Mouse (Mus musculus) C2C12 (cell line): ENCODE measurements around the gene Sell.

Experiments used
- CEBPB ChIP-seq: IDR thresholded peaks from one replicate; pipeline ENCODE4 v1.6.1; 2011; ENCODE audit warnings: low read depth, mild to moderate bottlenecking, control low read depth, moderate library complexity
- CTCF ChIP-seq: IDR thresholded peaks from one replicate; pipeline ENCODE4 v1.5.1; 2011; ENCODE audit not compliant: control insufficient read depth, insufficient read depth, insufficient read length
- FOSL1 ChIP-seq: IDR thresholded peaks from one replicate; pipeline ENCODE4 v1.8.0; 2011; ENCODE audit warnings: mild to moderate bottlenecking, low read length; ENCODE audit not compliant: poor library complexity, insufficient read depth, severe bottlenecking
- MAX ChIP-seq: IDR thresholded peaks from one replicate; pipeline ENCODE4 v1.6.1; 2011; ENCODE audit warnings: mild to moderate bottlenecking, control low read depth
- MYOD1 ChIP-seq: IDR thresholded peaks from one replicate; pipeline ENCODE4 v1.6.1; 2011; ENCODE audit warnings: low read depth; ENCODE audit not compliant: control insufficient read depth, insufficient read length
- USF1 ChIP-seq: IDR thresholded peaks from one replicate; pipeline ENCODE4 v1.6.1; 2011; ENCODE audit warnings: low read depth, mild to moderate bottlenecking, control low read depth, moderate library complexity

DNA sequence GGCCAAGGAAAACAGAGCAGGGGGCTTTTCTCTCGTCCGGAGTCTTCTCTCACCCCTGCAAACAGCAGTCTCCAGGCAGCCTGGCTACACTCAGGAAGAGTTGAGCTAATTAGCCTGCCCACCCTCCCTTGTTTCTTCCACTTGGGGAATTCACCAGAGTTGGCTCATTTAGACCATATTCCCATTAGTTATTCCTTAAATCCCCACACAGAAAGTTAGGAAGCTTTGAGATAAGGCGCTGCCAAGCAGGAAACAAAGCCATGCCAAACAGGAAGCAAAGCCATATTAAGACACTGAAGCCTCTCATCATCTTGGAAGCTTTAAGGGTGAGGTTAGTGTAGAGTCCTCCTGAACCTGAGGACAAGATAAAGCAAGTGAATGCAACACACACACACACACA, 18.2 kb upstream of the Sell start:
- TF ChIP-seq CTCF = no peak
- no peak for TF ChIP-seq MAX
- no peak for TF ChIP-seq USF1
- no peak for TF ChIP-seq CEBPB
- TF ChIP-seq MYOD1 = no peak
- TF ChIP-seq FOSL1 = no peak
